Mouse (Mus musculus): ENCODE measurements around the gene Sema6c. TPM values are rescaled to one million over a fixed set of nuclear protein-coding genes. Genes with fewer than 3 reads are reported as not detected.

Gene Sema6c
- polyA plus RNA-seq, 1 experiment from 2014 or later, result 1.0 TPM

GRCm38 (mm10) chr3:95169996-95170395, 9.7 kb downstream of the Sema6c start:
- no peak for TF ChIP-seq CTCF (IDR thresholded peaks at IDR 0.05; ENCODE audit: low read depth)
- no peak overlapping the region for H3K9ac ChIP-seq (ENCODE audit: low read depth, low read length)
- H3K9me3 ChIP-seq (ENCODE audit: control insufficient read depth), result no peaks in the 10 kb centered on the region
- no peak for ATAC-seq
- no peak overlapping the region for H3K4me2 ChIP-seq (replicated peaks; ENCODE audit: low read depth)
- H3K27ac ChIP-seq (ENCODE audit: low read depth, low read length), result no peak overlapping the region
- H3K36me3 ChIP-seq (ENCODE audit: control insufficient read depth, insufficient read depth), result peaks cover 25% of the 10 kb centered on the region; the same call in 1 of the 2 replicates
- no peaks in the 10 kb centered on the region for H3K4me1 ChIP-seq (replicated peaks; ENCODE audit: control insufficient read depth, insufficient read depth, low read length)
- peaks cover 23% of the 10 kb centered on the region for H3K27me3 ChIP-seq (replicated peaks; ENCODE audit: control insufficient read depth, insufficient read depth, low read length)
- H3K4me3 ChIP-seq (ENCODE audit: low read depth, low read length), result no peak overlapping the region
- WGBS, result 88% methylated on average over 10 of the region's 10 CpGs

DNA sequence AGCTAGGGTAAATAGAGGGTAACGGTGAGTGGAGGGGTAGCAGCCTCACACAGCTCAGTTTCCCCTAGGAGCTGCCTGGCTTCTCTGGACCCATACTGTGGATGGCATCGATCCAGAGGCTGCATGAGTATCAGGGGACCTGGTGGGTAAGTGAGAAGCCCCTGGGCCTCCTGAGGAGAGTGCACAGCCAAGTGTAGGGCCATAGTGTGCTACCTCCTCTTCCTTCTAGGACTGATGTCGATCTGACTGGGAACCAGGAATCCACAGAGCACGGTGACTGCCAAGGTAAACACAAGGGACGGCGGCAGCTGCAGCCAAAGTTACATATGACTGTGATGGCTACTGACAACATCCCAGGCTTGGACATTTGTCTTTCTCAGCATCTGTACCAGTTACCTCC, 10.8 kb downstream of the Sema6c start:
- H3K9ac ChIP-seq (ENCODE audit: low read depth, low read length), result no peak overlapping the region
- H3K36me3 ChIP-seq (ENCODE audit: control insufficient read depth, insufficient read depth), result peaks cover 25% of the 10 kb centered on the region; the same call in 1 of the 2 replicates
- no peak for TF ChIP-seq CTCF (IDR thresholded peaks at IDR 0.05; ENCODE audit: low read depth)
- no peak overlapping the region for H3K27ac ChIP-seq (ENCODE audit: low read depth, low read length)
- WGBS, result 63% methylated on average over 6 of the region's 6 CpGs
- ATAC-seq, result no peak
- H3K27me3 ChIP-seq (replicated peaks; ENCODE audit: control insufficient read depth, insufficient read depth, low read length), result peaks cover 23% of the 10 kb centered on the region
- H3K4me3 ChIP-seq (ENCODE audit: low read depth, low read length), result no peak overlapping the region
- H3K4me2 ChIP-seq (replicated peaks; ENCODE audit: low read depth), result no peak overlapping the region
- no peaks in the 10 kb centered on the region for H3K4me1 ChIP-seq (replicated peaks; ENCODE audit: control insufficient read depth, insufficient read depth, low read length)
- no peaks in the 10 kb centered on the region for H3K9me3 ChIP-seq (ENCODE audit: control insufficient read depth)

DNA sequence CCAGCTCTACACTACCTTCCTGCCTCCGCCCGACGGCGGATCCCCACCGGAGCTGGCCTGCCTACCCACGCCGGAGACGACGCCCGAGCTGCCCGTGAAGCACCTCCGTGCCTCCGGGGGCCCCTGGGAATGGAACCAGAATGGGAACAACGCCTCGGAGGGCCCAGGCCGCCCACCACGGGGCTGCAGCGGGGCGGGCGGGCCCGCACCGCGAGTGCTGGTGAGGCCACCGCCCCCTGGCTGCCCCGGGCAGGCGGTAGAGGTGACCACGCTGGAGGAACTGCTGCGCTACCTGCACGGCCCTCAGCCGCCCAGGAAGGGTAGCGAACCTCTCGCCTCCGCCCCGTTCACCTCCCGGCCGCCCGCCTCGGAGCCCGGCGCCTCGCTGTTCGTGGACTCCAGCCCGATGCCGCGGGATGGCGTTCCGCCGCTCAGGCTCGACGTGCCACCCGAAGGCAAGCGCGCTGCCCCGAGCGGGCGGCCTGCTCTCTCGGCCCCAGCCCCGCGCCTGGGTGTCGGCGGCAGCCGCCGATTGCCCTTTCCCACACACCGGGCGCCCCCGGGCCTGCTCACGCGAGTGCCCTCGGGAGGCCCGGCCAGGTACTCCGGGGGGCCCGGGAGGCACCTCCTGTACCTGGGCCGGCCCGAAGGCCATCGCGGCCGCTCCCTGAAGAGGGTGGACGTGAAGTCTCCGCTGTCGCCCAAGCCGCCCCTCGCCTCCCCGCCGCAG, 12.4 kb downstream of the Sema6c start:
- Histone ChIP-seq H3K27ac (ENCODE audit: low read depth, low read length) (no peak overlapping the region; the same call in 1 of the 2 replicates), H3K36me3 (ENCODE audit: control insufficient read depth, insufficient read depth) (peaks cover 25% of the 10 kb centered on the region; the same call in 1 of the 2 replicates), H3K9ac (ENCODE audit: low read depth, low read length) (no peak overlapping the region), H3K27me3 (replicated peaks; ENCODE audit: control insufficient read depth, insufficient read depth, low read length) (peaks cover 23% of the 10 kb centered on the region), H3K4me3 (ENCODE audit: low read depth, low read length) (peak overlapping the region; percentile 37), H3K4me2 (replicated peaks; ENCODE audit: low read depth) (peak overlapping the region; percentile 75), H3K4me1 (replicated peaks; ENCODE audit: control insufficient read depth, insufficient read depth, low read length) (no peaks in the 10 kb centered on the region), H3K9me3 (ENCODE audit: control insufficient read depth) (no peaks in the 10 kb centered on the region)
- TF ChIP-seq CTCF (IDR thresholded peaks at IDR 0.05; ENCODE audit: low read depth), result no peak
- ATAC-seq, result no peak
- 33% methylated on average over 79 of the region's 84 CpGs for WGBS

DNA sequence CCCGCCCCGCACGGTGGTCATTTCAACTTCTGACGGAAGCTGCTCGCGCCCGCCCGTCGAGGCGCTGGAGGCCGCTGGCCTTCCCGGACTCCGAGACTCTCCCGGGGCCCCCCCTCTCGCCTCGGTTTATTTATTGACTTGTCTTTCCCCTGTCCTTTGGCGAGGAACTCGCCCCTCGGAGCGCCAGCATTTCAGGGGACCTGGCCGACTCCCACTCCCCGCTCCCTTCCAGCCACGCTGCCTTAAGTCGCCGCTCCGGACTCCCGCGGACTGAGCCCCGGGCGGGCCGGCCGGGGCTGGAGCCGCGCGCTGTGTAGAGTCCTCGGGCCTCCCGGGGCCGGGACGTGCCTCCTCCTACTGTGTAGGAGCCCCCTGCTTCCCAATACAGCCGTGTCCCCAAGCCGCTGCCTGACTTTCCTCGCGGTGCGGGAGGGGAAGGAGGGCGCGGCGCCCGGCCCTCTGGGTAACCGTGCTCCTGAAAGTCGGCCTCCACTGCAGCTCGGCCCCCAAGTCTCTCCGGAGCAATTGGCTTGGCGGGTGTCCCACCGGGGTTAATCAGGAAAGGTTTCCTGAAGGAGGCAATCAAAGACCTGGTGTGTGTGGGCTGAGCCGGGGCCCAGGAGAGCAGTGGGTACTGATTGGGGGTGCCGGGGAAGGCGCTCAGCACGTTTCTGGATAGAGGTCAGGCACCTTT, 13.1 kb downstream of the Sema6c start:
- TF ChIP-seq CTCF (IDR thresholded peaks at IDR 0.05; ENCODE audit: low read depth), result no peak
- peak overlapping the region; percentile 37 for H3K4me3 ChIP-seq (ENCODE audit: low read depth, low read length)
- no peaks in the 10 kb centered on the region for H3K4me1 ChIP-seq (replicated peaks; ENCODE audit: control insufficient read depth, insufficient read depth, low read length)
- no peaks in the 10 kb centered on the region for H3K9me3 ChIP-seq (ENCODE audit: control insufficient read depth)
- ATAC-seq, result no peak
- peaks cover 23% of the 10 kb centered on the region for H3K27me3 ChIP-seq (replicated peaks; ENCODE audit: control insufficient read depth, insufficient read depth, low read length)
- H3K27ac ChIP-seq (ENCODE audit: low read depth, low read length), result no peak overlapping the region; the same call in 1 of the 2 replicates
- H3K9ac ChIP-seq (ENCODE audit: low read depth, low read length), result peak overlapping the region; percentile 40; the same call in 1 of the 2 replicates
- peak overlapping the region; percentile 75 for H3K4me2 ChIP-seq (replicated peaks; ENCODE audit: low read depth)
- H3K36me3 ChIP-seq (ENCODE audit: control insufficient read depth, insufficient read depth), result peaks cover 21% of the 10 kb centered on the region; the same call in 1 of the 2 replicates
- WGBS, result 22% methylated on average over 51 of the region's 58 CpGs

DNA sequence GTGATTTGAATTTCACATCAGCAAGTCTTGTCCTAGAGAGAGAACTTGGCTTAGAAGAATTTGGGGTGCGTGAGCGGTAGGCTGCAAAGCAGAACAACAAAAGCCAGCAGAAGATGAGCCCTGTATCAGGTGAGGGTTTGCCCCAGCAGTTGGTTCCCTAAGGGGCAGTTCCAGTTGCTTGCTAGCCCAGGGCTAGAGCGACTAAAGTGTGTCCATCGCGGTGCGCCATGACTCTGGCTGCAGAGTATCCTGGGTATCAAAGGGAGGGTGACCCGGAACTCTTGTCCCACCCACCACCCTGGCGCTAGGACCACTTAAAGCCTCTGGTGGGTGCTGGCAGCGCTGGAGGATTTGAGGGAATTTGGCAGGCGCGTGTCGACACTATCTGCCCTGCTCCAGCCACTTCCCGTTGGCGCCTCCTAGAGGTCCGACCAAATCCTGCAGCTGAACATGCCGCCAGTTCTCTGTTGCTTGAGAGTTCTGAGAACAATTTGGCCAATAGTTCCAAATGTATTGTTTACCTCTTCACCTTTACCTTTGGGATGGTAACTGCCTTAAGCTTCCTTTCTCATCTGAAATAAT, 13.8 kb downstream of the Sema6c start:
- 10% methylated on average over 16 of the region's 16 CpGs for WGBS
- peak; percentile 92 for TF ChIP-seq CTCF (IDR thresholded peaks at IDR 0.05; ENCODE audit: low read depth)
- ATAC-seq, result no peak
- Histone ChIP-seq H3K4me1 (replicated peaks; ENCODE audit: control insufficient read depth, insufficient read depth, low read length) (no peaks in the 10 kb centered on the region), H3K9ac (ENCODE audit: low read depth, low read length) (peak overlapping the region; percentile 40; the same call in 1 of the 2 replicates), H3K27ac (ENCODE audit: low read depth, low read length) (no peak overlapping the region), H3K36me3 (ENCODE audit: control insufficient read depth, insufficient read depth) (peaks cover 15% of the 10 kb centered on the region; the same call in 1 of the 2 replicates), H3K27me3 (replicated peaks; ENCODE audit: control insufficient read depth, insufficient read depth, low read length) (peaks cover 23% of the 10 kb centered on the region), H3K4me2 (replicated peaks; ENCODE audit: low read depth) (peak overlapping the region; percentile 75), H3K4me3 (ENCODE audit: low read depth, low read length) (peak overlapping the region; percentile 37), H3K9me3 (ENCODE audit: control insufficient read depth) (no peaks in the 10 kb centered on the region)

- no peak for ATAC-seq
- H3K36me3 ChIP-seq (ENCODE audit: control insufficient read depth, insufficient read depth), result no peaks in the 10 kb centered on the region; the same call in 1 of the 2 replicates
- H3K4me2 ChIP-seq (replicated peaks; ENCODE audit: low read depth), result no peak overlapping the region
- H3K9me3 ChIP-seq (ENCODE audit: control insufficient read depth), result no peaks in the 10 kb centered on the region
- no peak overlapping the region for H3K27ac ChIP-seq (ENCODE audit: low read depth, low read length)
- H3K27me3 ChIP-seq (replicated peaks; ENCODE audit: control insufficient read depth, insufficient read depth, low read length), result peaks cover 23% of the 10 kb centered on the region
- no peaks in the 10 kb centered on the region for H3K4me1 ChIP-seq (replicated peaks; ENCODE audit: control insufficient read depth, insufficient read depth, low read length)
- H3K9ac ChIP-seq (ENCODE audit: low read depth, low read length), result no peak overlapping the region
- H3K4me3 ChIP-seq (ENCODE audit: low read depth, low read length), result no peak overlapping the region
- no peak for TF ChIP-seq CTCF (IDR thresholded peaks at IDR 0.05; ENCODE audit: low read depth)
- WGBS, result 61% methylated on average over 3 of the region's 3 CpGs
Measured at GRCm38 (mm10) chr3:95176500-95176899, 16.2 kb downstream of the Sema6c start.
